Mouse (Mus musculus): Measurements from ENCODE around the gene Scarb1. TPM values are rescaled to one million over a fixed set of nuclear protein-coding genes. Genes with fewer than 3 reads are reported as not detected.

Gene Scarb1
- polyA plus RNA-seq, 1 experiment: 59.6 TPM

- no peaks in the 10 kb centered on the region for H3K4me1 ChIP-seq (ENCODE audit: control insufficient read depth, insufficient read depth, low read length)
- no peaks in the 10 kb centered on the region for H3K9me3 ChIP-seq (replicated peaks; ENCODE audit: control insufficient read depth, insufficient read depth, low read length, poor library complexity, severe bottlenecking)
- TF ChIP-seq CTCF (IDR thresholded peaks at IDR 0.05; ENCODE audit: low read depth, low read length) (peak; percentile 51), POLR2A (IDR thresholded peaks at IDR 0.05; ENCODE audit: insufficient read depth, low read length) (no peak)
- peak overlapping the region; percentile 19; the same call in 1 of the 2 replicates for H3K4me3 ChIP-seq (ENCODE audit: low read depth, low read length)
- no peaks in the 10 kb centered on the region for H3K27me3 ChIP-seq (ENCODE audit: control insufficient read depth, insufficient read depth, low read length, poor library complexity, severe bottlenecking)
- no peak overlapping the region for H3K9ac ChIP-seq (ENCODE audit: low read depth, poor library complexity, severe bottlenecking)
- H3K27ac ChIP-seq (ENCODE audit: insufficient read depth, low read length): no peak overlapping the region
- H3K36me3 ChIP-seq (ENCODE audit: control insufficient read depth, insufficient read depth, low read length, poor library complexity, severe bottlenecking): no peaks in the 10 kb centered on the region
These were observed 88.8 kb downstream of the Scarb1 start for GRCm38 (mm10) chr5:125251885-125252615.

- no peaks in the 10 kb centered on the region for H3K9me3 ChIP-seq (replicated peaks; ENCODE audit: control insufficient read depth, insufficient read depth, low read length, poor library complexity, severe bottlenecking)
- H3K36me3 ChIP-seq (ENCODE audit: control insufficient read depth, insufficient read depth, low read length, poor library complexity, severe bottlenecking): no peaks in the 10 kb centered on the region
- no peak overlapping the region for H3K9ac ChIP-seq (ENCODE audit: low read depth, poor library complexity, severe bottlenecking)
- TF ChIP-seq POLR2A (IDR thresholded peaks at IDR 0.05; ENCODE audit: insufficient read depth, low read length) (no peak), CTCF (IDR thresholded peaks at IDR 0.05; ENCODE audit: low read depth, low read length) (no peak), EP300 (IDR thresholded peaks at IDR 0.05; ENCODE audit: insufficient read depth, low read depth, low read length) (no peak)
- H3K27ac ChIP-seq (ENCODE audit: insufficient read depth, low read length): no peak overlapping the region
- H3K4me3 ChIP-seq (ENCODE audit: low read depth, low read length): no peak overlapping the region
- H3K27me3 ChIP-seq (ENCODE audit: control insufficient read depth, insufficient read depth, low read length, poor library complexity, severe bottlenecking): no peaks in the 10 kb centered on the region
- H3K4me1 ChIP-seq (ENCODE audit: control insufficient read depth, insufficient read depth, low read length): no peaks in the 10 kb centered on the region
These were observed 91.7 kb downstream of the Scarb1 start for GRCm38 (mm10) chr5:125249187-125249586.

- Histone ChIP-seq H3K9ac (ENCODE audit: low read depth, poor library complexity, severe bottlenecking) (no peak overlapping the region), H3K27ac (ENCODE audit: insufficient read depth, low read length) (no peak overlapping the region), H3K4me1 (ENCODE audit: control insufficient read depth, insufficient read depth, low read length) (peaks cover 2% of the 10 kb centered on the region), H3K36me3 (ENCODE audit: control insufficient read depth, insufficient read depth, low read length, poor library complexity, severe bottlenecking) (no peaks in the 10 kb centered on the region), H3K9me3 (replicated peaks; ENCODE audit: control insufficient read depth, insufficient read depth, low read length, poor library complexity, severe bottlenecking) (no peaks in the 10 kb centered on the region), H3K4me3 (ENCODE audit: low read depth, low read length) (no peak overlapping the region), H3K27me3 (ENCODE audit: control insufficient read depth, insufficient read depth, low read length, poor library complexity, severe bottlenecking) (no peaks in the 10 kb centered on the region)
- TF ChIP-seq POLR2A (IDR thresholded peaks at IDR 0.05; ENCODE audit: insufficient read depth, low read length): no peak
- no peak for TF ChIP-seq CTCF (IDR thresholded peaks at IDR 0.05; ENCODE audit: low read depth, low read length)
These were observed 94.2 kb downstream of the Scarb1 start for GRCm38 (mm10) chr5:125246711-125247110.

- peak overlapping the region; percentile 24; the same call in 1 of the 2 replicates for H3K9ac ChIP-seq (ENCODE audit: low read depth, poor library complexity, severe bottlenecking)
- H3K4me1 ChIP-seq (ENCODE audit: control insufficient read depth, insufficient read depth, low read length): peaks cover 5% of the 10 kb centered on the region
- no peak for TF ChIP-seq POLR2A (IDR thresholded peaks at IDR 0.05; ENCODE audit: insufficient read depth, low read length)
- no peak for TF ChIP-seq CTCF (IDR thresholded peaks at IDR 0.05; ENCODE audit: low read depth, low read length)
- no peak for TF ChIP-seq EP300 (IDR thresholded peaks at IDR 0.05; ENCODE audit: insufficient read depth, low read depth, low read length)
- H3K27ac ChIP-seq (ENCODE audit: insufficient read depth, low read length): no peak overlapping the region
- H3K27me3 ChIP-seq (ENCODE audit: control insufficient read depth, insufficient read depth, low read length, poor library complexity, severe bottlenecking): no peaks in the 10 kb centered on the region
- H3K9me3 ChIP-seq (replicated peaks; ENCODE audit: control insufficient read depth, insufficient read depth, low read length, poor library complexity, severe bottlenecking): no peaks in the 10 kb centered on the region
- H3K36me3 ChIP-seq (ENCODE audit: control insufficient read depth, insufficient read depth, low read length, poor library complexity, severe bottlenecking): no peaks in the 10 kb centered on the region
- peak overlapping the region; percentile 10 for H3K4me3 ChIP-seq (ENCODE audit: low read depth, low read length)
These were observed 95.3 kb downstream of the Scarb1 start for GRCm38 (mm10) chr5:125245534-125246151.

GRCm38 (mm10) chr5:125244825-125245533, 95.9 kb downstream of the Scarb1 start:
- peaks cover 5% of the 10 kb centered on the region for H3K4me1 ChIP-seq (ENCODE audit: control insufficient read depth, insufficient read depth, low read length)

GRCm38 (mm10) chr5:125243928-125244327, 97.0 kb downstream of the Scarb1 start:
- H3K27me3 ChIP-seq (ENCODE audit: control insufficient read depth, insufficient read depth, low read length, poor library complexity, severe bottlenecking): no peaks in the 10 kb centered on the region

More at GRCm38 (mm10) chr5:125244825-125245533, 95.9 kb downstream of the Scarb1 start:
- Histone ChIP-seq H3K9me3 (replicated peaks; ENCODE audit: control insufficient read depth, insufficient read depth, low read length, poor library complexity, severe bottlenecking) (no peaks in the 10 kb centered on the region), H3K9ac (ENCODE audit: low read depth, poor library complexity, severe bottlenecking) (peak overlapping the region; percentile 24; the same call in 1 of the 2 replicates), H3K4me3 (ENCODE audit: low read depth, low read length) (no peak overlapping the region), H3K27ac (ENCODE audit: insufficient read depth, low read length) (no peak overlapping the region), H3K27me3 (ENCODE audit: control insufficient read depth, insufficient read depth, low read length, poor library complexity, severe bottlenecking) (no peaks in the 10 kb centered on the region), H3K36me3 (ENCODE audit: control insufficient read depth, insufficient read depth, low read length, poor library complexity, severe bottlenecking) (no peaks in the 10 kb centered on the region)
- TF ChIP-seq POLR2A (IDR thresholded peaks at IDR 0.05; ENCODE audit: insufficient read depth, low read length) (no peak), CTCF (IDR thresholded peaks at IDR 0.05; ENCODE audit: low read depth, low read length) (no peak)

More at GRCm38 (mm10) chr5:125243928-125244327, 97.0 kb downstream of the Scarb1 start:
- H3K27ac ChIP-seq (ENCODE audit: insufficient read depth, low read length): no peak overlapping the region
- H3K9ac ChIP-seq (ENCODE audit: low read depth, poor library complexity, severe bottlenecking): no peak overlapping the region
- TF ChIP-seq EP300 (IDR thresholded peaks at IDR 0.05; ENCODE audit: insufficient read depth, low read depth, low read length) (no peak), CTCF (IDR thresholded peaks at IDR 0.05; ENCODE audit: low read depth, low read length) (no peak), POLR2A (IDR thresholded peaks at IDR 0.05; ENCODE audit: insufficient read depth, low read length) (no peak)
- no peaks in the 10 kb centered on the region for H3K36me3 ChIP-seq (ENCODE audit: control insufficient read depth, insufficient read depth, low read length, poor library complexity, severe bottlenecking)
- peaks cover 5% of the 10 kb centered on the region for H3K4me1 ChIP-seq (ENCODE audit: control insufficient read depth, insufficient read depth, low read length)
- H3K9me3 ChIP-seq (replicated peaks; ENCODE audit: control insufficient read depth, insufficient read depth, low read length, poor library complexity, severe bottlenecking): no peaks in the 10 kb centered on the region
- no peak overlapping the region for H3K4me3 ChIP-seq (ENCODE audit: low read depth, low read length)
